Mouse (Mus musculus) intestine, embryonic 14.5 days (tissue): ENCODE data around the gene Kng1. TPM values are rescaled to one million over a fixed set of nuclear protein-coding genes. Genes with fewer than 3 reads are reported as not detected.
"Not testable (repeated sequence)": the region's sequence is repeated elsewhere in the genome, so short reads cannot be mapped to it uniquely, and the experiment has no call there.

Experiments used
- ATAC-seq: fragments of 200-750 bp; cut with Nextera tagmentation; replicated peaks from 2 replicates; pipeline ENCODE4 v1.8.0; 2017; ENCODE audit warnings: low read depth, moderate number of reproducible peaks, moderate TSS enrichment, moderate library complexity; ENCODE audit not compliant: low FRiP score, low TSS enrichment
- DNase-seq: peaks from one replicate; pipeline ENCODE4 v3.0.0-alpha.2; 2018; ENCODE audit warnings: low spot score
- H3K27ac ChIP-seq: fragments of 300-500 bp; sonication (generic); 2 replicates; pipeline ENCODE4 v1.5.1; 2014; ENCODE audit warnings: low read depth, mild to moderate bottlenecking, control low read depth
- H3K27me3 ChIP-seq: fragments of 300-500 bp; sonication (generic); replicated peaks from 2 replicates; pipeline ENCODE4 v1.6.1; 2014; ENCODE audit warnings: low read length, control low read depth; ENCODE audit not compliant: control insufficient read depth, insufficient read depth
- H3K36me3 ChIP-seq: fragments of 300-500 bp; sonication (generic); 2 replicates; pipeline ENCODE4 v1.6.1; 2014; ENCODE audit warnings: low read length, control low read depth; ENCODE audit not compliant: control insufficient read depth, insufficient read depth
- H3K4me1 ChIP-seq: fragments of 300-500 bp; sonication (generic); replicated peaks from 2 replicates; pipeline ENCODE4 v1.6.1; 2014; ENCODE audit warnings: low read length, control low read depth, mixed read lengths; ENCODE audit not compliant: control insufficient read depth, insufficient read depth
- H3K4me2 ChIP-seq: fragments of 300-500 bp; sonication (generic); 2 replicates; pipeline ENCODE4 v1.6.1; 2014; ENCODE audit warnings: low read length
- H3K4me3 ChIP-seq: fragments of 300-500 bp; sonication (generic); 2 replicates; pipeline ENCODE4 v1.5.1; 2014; ENCODE audit warnings: low read depth, low read length, control low read depth, mixed read lengths
- H3K9ac ChIP-seq: fragments of 300-500 bp; sonication (generic); 2 replicates; pipeline ENCODE4 v1.6.1; 2014; ENCODE audit warnings: mild to moderate bottlenecking, low read length
- H3K9me3 ChIP-seq: fragments of 300-500 bp; sonication (generic); 2 replicates; pipeline ENCODE4 v1.6.1; 2016; ENCODE audit warnings: low read length, control low read depth; ENCODE audit not compliant: control insufficient read depth
- WGBS: fragments of 180-500 bp; shearing (Covaris S2); extraction: QIAGEN DNeasy Blood & Tissue Kit; methylation state at CpG from one replicate; pipeline ENCODE4 v1.1.7; 2014; 5-methylcytosine and 5-hydroxymethylcytosine counted together
- polyA plus RNA-seq: library from polyadenylated mRNA; unstranded; fragments of >200 nt; fragmentation: Nextera tagmentation; extraction: Ambion mirVana; gene quantifications from 2 replicates; pipeline ENCODE4 v1.2.1, GENCODE M21; 2014

Gene Kng1
- polyA plus RNA-seq, 1 experiment from 2014 or later, result not detected

DNA sequence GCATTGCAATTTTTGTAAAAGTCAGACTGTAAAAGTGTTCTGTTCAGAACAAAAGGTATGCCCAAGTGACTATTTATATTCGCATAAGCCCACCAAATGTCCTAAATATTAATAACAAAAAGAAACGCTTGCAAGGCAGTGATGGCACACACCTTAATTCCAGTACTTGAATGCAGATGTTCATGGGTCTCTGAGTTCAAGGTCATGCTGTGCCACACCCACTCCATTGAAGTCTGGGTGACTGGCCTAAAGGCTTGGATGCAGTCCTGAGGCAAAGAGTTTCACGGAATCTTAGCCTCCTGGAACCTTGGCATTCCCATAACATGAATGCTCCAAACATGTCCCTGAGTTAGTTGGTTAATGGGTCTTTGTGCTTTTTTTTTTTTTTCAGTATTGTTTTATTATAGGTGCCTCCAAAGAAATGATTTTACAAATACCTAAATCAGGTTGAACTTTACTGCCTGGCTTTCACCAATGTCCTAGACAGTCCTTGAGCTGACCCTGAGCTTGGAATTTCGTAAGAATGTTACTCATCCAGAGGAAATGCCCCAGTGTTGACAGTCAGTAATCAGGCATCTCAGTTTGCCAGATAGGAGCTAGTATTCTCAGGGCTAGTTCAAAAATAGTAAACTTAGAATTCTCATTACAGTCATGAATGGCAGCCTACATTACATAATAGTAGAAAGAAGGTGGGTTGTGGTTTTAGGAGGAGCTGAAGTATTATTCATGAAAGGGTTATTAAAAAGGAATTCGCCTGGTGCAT, 26.8 kb upstream of the Kng1 start:
- WGBS, result 89% methylated on average over 5 of the region's 5 CpGs

DNA sequence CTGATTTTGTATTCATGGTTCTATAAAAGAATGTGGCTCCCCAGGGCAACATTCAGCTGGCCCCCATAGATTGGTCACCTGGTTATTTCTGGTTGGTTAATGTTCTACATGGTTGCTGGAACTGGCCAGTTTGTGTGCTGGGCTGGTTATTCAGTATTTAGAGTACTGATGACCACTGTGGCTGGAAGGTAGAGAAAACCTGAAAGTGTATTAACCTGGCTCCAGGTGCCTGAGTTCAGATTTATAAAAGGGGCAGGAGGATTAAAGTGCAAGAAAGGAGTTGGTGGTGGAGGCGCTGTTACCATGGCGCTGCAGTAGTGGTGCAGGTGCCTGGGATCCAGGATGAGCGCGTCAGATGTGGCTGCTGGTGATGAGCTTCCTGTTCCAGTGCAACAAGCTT, 24.0 kb upstream of the Kng1 start:
- Histone ChIP-seq H3K27ac (no peak overlapping the region), H3K4me1 (no peaks in the 10 kb centered on the region), H3K4me3 (no peak overlapping the region), H3K9ac (no peak overlapping the region), H3K4me2 (no peak overlapping the region), H3K9me3 (no peaks in the 10 kb centered on the region), H3K36me3 (no peaks in the 10 kb centered on the region), H3K27me3 (no peaks in the 10 kb centered on the region)
- WGBS, result 94% methylated on average over 4 of the region's 4 CpGs
- DNase-seq (no peak), ATAC-seq (no peak)

More for the DNA sequence above, 26.8 kb upstream of the Kng1 start:
- Histone ChIP-seq H3K36me3 (no peaks in the 10 kb centered on the region), H3K27me3 (no peaks in the 10 kb centered on the region), H3K4me1 (no peaks in the 10 kb centered on the region), H3K9me3 (no peaks in the 10 kb centered on the region), H3K27ac (no peak overlapping the region), H3K4me2 (no peak overlapping the region), H3K9ac (no peak overlapping the region), H3K4me3 (no peak overlapping the region)
- ATAC-seq (no peak), DNase-seq (no peak)

DNA sequence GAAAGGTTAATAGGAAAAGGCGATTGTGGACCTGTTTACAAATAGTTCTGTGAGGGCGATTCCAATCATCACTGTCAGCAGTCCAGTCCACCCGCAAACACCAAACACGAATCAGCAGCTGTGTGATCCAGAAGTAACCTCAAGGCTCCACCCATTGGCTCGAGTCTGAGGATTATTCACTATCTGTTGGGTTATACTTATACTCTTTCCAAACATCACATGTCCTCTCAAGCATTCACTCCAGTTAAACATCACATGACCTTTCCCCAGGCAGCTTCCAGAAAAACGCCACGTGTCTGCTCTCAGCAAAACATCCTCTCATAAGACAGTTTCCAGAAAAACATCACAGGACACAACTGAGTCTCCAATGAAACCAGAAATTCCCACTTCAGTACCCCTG, 19.9 kb upstream of the Kng1 start:
- H3K27ac ChIP-seq, result no peak overlapping the region
- no peaks in the 10 kb centered on the region for H3K9me3 ChIP-seq
- H3K4me2 ChIP-seq, result no peak overlapping the region
- no peaks in the 10 kb centered on the region for H3K27me3 ChIP-seq
- no peaks in the 10 kb centered on the region for H3K36me3 ChIP-seq
- no peak overlapping the region for H3K9ac ChIP-seq
- 60% methylated on average over 7 of the region's 7 CpGs for WGBS
- no peak for DNase-seq
- H3K4me3 ChIP-seq, result no peak overlapping the region
- no peaks in the 10 kb centered on the region for H3K4me1 ChIP-seq
- ATAC-seq, result no peak

DNA sequence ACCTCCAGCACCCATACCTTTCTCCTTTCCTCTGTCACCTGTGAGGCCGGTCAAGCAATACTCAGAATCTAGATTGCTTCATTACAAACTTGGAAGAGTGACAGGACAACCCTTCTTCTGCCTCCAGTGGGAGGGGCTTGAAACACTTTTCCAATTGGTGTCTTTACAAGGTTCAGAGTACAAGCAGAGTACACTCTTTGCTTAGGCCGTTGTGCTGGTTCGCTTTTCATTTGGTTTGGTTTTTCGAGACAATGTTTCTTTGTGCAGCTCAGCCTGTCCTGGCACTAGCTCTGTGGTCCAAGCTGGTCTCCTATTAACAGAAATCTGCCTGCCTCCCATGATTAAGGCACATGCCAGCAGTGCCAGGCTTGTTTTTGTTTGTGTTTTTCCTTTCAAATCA, 18.4 kb upstream of the Kng1 start:
- H3K36me3 ChIP-seq, result no peaks in the 10 kb centered on the region
- ATAC-seq (no peak), DNase-seq (no peak)
- H3K4me1 ChIP-seq, result no peaks in the 10 kb centered on the region
- no peaks in the 10 kb centered on the region for H3K27me3 ChIP-seq
- no peaks in the 10 kb centered on the region for H3K9me3 ChIP-seq
- 93% methylated on average over 4 of the region's 4 CpGs for WGBS
- no peak overlapping the region for H3K9ac ChIP-seq
- no peak overlapping the region for H3K27ac ChIP-seq
- H3K4me3 ChIP-seq, result no peak overlapping the region
- H3K4me2 ChIP-seq, result no peak overlapping the region

DNA sequence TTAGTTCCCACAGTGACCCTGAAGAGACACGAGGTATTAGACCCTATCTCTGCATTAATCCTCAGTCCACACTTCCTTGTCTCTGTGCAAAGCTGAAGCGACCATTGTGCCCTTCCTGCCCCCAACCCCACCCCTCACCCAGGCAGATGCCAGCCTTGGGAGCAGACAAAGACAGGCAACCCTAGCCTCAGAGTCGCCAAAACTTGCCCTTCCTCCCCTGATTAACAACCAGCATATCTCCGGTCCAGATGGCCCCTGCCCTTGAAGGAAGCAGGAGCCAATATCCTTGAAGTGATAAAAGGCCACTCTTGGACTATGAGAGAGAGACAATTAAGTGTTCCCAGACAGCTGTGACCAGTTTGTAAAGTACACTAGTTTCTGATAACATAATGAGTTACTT, 16.8 kb upstream of the Kng1 start:
- Histone ChIP-seq H3K9ac (no peak overlapping the region), H3K9me3 (no peaks in the 10 kb centered on the region), H3K27me3 (no peaks in the 10 kb centered on the region), H3K36me3 (no peaks in the 10 kb centered on the region), H3K4me2 (no peak overlapping the region), H3K27ac (no peak overlapping the region), H3K4me1 (no peaks in the 10 kb centered on the region), H3K4me3 (no peak overlapping the region)
- ATAC-seq (no peak), DNase-seq (no peak)
- 24% methylated on average over 4 of the region's 4 CpGs for WGBS

DNA sequence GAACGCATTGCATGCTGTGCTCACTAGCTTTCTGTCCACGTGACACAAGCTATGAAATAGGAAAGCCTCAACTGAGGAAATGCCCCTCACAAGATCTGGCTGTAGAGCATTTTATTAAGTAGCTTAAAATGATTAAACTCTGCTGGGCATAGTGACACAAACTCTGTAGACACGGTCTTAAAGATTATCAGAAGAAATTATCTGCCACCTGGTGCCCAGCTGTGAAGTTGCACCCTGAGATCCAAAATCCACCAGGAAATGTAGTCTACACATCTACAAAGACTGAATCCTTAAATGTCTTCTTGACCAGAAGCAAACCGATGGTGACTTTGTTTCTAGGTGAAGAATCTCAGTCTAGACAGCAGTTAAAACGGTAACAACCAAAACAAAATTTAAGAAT, 11.3 kb upstream of the Kng1 start:
- 61% methylated on average over 5 of the region's 5 CpGs for WGBS
- no peak overlapping the region for H3K27ac ChIP-seq
- ATAC-seq, result no peak
- H3K4me1 ChIP-seq, result no peaks in the 10 kb centered on the region
- no peak overlapping the region for H3K4me3 ChIP-seq
- H3K9ac ChIP-seq, result no peak overlapping the region
- H3K27me3 ChIP-seq, result no peaks in the 10 kb centered on the region
- no peaks in the 10 kb centered on the region for H3K36me3 ChIP-seq
- H3K9me3 ChIP-seq, result no peaks in the 10 kb centered on the region
- DNase-seq, result no peak
- no peak overlapping the region for H3K4me2 ChIP-seq

DNA sequence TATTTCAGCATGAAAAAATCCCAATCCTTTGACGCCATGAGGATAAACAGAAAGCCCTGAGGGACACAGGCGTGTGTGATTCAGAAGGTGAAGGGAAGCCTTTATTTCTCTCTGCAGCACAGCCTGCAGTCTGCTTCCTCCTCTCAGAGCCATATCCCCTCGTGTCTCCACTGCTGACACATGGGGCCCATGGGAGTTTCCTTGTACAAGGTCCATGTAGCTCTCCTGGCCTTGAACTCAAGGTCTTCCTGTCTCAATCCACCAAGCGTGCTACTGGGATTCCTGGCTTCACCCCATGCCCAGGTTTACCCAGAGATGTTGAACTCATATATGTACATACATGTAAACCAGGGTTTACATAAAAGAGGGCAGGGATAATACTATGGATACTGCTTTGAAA, 2.0 kb downstream of the Kng1 start:
- H3K9me3 ChIP-seq, H3K27me3 ChIP-seq, H3K4me2 ChIP-seq, H3K36me3 ChIP-seq, H3K27ac ChIP-seq, ATAC-seq, H3K4me3 ChIP-seq, H3K9ac ChIP-seq, H3K4me1 ChIP-seq: not testable (repeated sequence)
- 73% methylated on average over 4 of the region's 4 CpGs for WGBS
- peak; percentile 23 for DNase-seq

DNA sequence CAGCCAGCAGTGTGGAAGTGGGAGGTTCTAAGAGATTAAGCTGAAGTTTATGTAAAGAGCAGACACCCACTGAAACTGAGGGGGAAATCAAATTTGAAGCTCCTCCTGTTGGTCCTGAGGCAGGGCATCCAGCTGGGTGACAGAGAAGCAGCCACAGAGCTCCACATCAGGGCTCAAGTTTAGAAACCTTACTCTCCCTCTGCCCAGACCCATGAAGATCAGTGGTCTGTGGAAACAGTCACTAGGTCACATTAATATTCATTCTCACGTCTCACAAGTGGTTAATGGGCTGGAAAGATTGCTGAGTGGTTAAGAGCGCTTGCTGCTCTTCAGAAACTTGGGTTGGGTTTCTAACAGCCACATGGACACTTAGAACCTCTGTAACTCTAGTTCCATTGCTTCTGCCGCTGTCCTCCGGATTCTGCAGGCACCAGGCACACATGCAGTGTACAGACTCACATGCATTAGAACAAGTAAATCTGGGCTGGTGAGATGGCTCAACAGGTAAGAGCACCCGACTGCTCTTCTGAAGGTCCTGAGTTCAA, 3.2 kb downstream of the Kng1 start:
- H3K27ac ChIP-seq, H3K27me3 ChIP-seq: not testable (repeated sequence)

DNA sequence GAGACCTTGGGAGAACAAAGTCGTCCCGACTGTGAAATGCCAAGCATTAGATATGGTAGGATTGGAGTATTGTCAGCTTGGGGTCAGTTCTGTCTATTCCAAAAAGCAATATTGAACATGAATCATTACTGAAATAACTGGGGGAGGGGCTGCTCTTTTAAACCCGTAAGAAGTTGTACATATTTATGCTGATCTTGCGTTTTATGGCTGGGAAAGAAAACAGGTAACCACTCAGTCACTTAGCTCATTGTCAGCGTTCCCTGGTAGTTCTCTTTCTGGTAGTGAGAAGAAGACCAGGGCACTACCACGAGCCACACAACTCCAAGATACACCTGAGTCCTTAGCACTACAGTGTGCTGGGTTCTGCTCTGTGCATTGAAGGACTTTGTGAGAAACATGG, 19.9 kb downstream of the Kng1 start:
- DNase-seq, H3K36me3 ChIP-seq, H3K4me1 ChIP-seq, ATAC-seq, H3K4me3 ChIP-seq, H3K9me3 ChIP-seq, H3K27me3 ChIP-seq, H3K9ac ChIP-seq, H3K4me2 ChIP-seq, H3K27ac ChIP-seq: not testable (repeated sequence)
- 85% methylated on average over 6 of the region's 6 CpGs for WGBS

More for the DNA sequence above, 3.2 kb downstream of the Kng1 start:
- peak; percentile 37 for DNase-seq
- 90% methylated on average over 5 of the region's 5 CpGs for WGBS
- not testable (repeated sequence) for H3K4me3 ChIP-seq, H3K9me3 ChIP-seq, ATAC-seq, H3K36me3 ChIP-seq, H3K4me1 ChIP-seq, H3K9ac ChIP-seq, H3K4me2 ChIP-seq
